Mouse (Mus musculus) B cell, adult (primary cell): Measurements from ENCODE around the gene Pradc1. TPM values are rescaled to one million over a fixed set of nuclear protein-coding genes. Genes with fewer than 3 reads are reported as not detected.

ENCODE experiments used
- total RNA-seq: library from RNA; stranded (reverse); gene quantifications from 4 replicates; pipeline ENCODE4 v1.2.4, GENCODE M21; 2023; ENCODE audit not compliant: inconsistent age

Gene Pradc1
- 10.0 to 15.0 TPM (median 13.6 TPM) in 4 replicates for total RNA-seq

GRCm38 (mm10) chr6:85451664-85452410, at the start of gene Pradc1:
TSS of gene Pradc1 (minus strand) at chr6:85451970.

DNA sequence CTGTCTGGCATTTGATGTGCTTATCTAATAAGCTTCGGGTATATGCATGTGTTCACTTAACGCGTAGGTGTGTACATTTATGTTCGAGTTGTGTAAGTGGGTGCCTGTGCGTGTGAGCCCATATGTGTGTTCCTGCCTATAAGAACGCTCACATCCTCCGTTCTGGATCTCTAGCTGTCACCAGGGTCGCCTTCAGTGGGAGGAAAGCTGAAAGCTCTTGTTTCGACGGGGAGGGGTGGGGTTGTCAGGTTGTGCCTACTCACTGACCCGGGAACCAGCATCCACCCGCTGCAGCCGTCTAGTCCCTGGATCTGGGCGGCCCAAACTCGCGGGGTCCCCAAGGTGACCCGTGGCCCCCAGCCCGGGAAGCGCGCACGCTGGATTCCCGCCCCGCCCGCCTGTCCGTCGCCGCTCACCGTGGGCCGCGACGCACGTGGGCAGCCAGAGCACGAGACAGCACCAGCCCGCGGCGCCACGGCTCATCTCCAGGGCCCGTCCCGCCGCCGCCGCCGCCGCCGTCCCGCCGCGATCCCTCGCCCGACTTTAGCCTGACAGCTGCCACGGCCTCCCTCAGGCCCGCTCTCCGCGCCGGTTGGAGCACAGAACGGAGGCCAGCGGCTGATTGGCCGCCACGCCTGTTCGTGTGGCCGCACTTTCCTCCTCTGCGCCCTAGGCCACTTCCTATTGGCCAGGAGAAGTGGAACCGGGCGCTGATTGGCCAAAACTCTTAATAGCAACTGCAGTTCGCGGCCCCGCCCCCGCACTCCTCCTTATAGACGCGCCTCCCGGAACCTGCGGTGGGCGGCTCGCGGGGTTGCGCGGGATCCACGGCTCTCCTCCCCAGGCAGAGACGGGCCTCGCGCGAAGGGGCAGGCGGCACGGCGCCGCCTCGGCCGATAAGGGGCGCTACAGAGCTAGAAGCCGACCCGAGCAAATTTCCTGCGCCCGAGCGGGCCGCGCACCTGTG, 790 bp downstream of the Pradc1 start, which contains the start of gene Cct7:
TSS of gene Cct7 (plus strand) at position 818 of the 967 bp plus-strand sequence.

GRCm38 (mm10) chr6:85431842-85432431, 19.8 kb downstream of the Pradc1 start, which contains the start of gene Smyd5:
TSS of gene Smyd5 (plus strand) at chr6:85431989.

GRCm38 (mm10) chr6:85423836-85424379, 27.9 kb downstream of the Pradc1 start, which contains the start of gene Noto:
TSS of gene Noto (plus strand) at chr6:85423886.

Other genes starting within 250 kb of the Pradc1 start
- 11.0 to 13.9 TPM (median 12.3 TPM) in 4 replicates for gene Sfxn5, start 118.5 kb downstream of the Pradc1 start, total RNA-seq
- gene Rab11fip5, start 77.3 kb downstream of the Pradc1 start, total RNA-seq, result 0.64 to 1.2 TPM (median 0.99 TPM) in 4 replicates
- gene Noto, start 28.1 kb downstream of the Pradc1 start, total RNA-seq, result not detected in 4 replicates
- gene Smyd5, start 20.0 kb downstream of the Pradc1 start, total RNA-seq, result 40.9 to 51.6 TPM (median 45.6 TPM) in 4 replicates
- 151 to 192 TPM (median 172 TPM) in 4 replicates for gene Cct7, start 456 bp downstream of the Pradc1 start, total RNA-seq
- not detected in 4 replicates for gene Fbxo41, start 51.0 kb upstream of the Pradc1 start, total RNA-seq
- gene Egr4, start 61.6 kb upstream of the Pradc1 start, total RNA-seq, result 0.39 to 0.69 TPM (median 0.54 TPM) in 4 replicates
- 4.5 to 5.8 TPM (median 5.3 TPM) in 4 replicates for gene Alms1, start 135.6 kb upstream of the Pradc1 start, total RNA-seq